Mouse (Mus musculus) embryonic facial prominence, embryonic 13.5 days (tissue): Measurements from ENCODE around the gene Slc8a2. TPM values are rescaled to one million over a fixed set of nuclear protein-coding genes. Genes with fewer than 3 reads are reported as not detected.

Experiments used
- ATAC-seq: fragments of 200-750 bp; cut with Nextera tagmentation; 2 replicates; pipeline ENCODE4 v1.8.0; 2017; ENCODE audit warnings: low read depth; ENCODE audit not compliant: insufficient number of reproducible peaks, insufficient read depth, low FRiP score, low TSS enrichment
- H3K27ac ChIP-seq: fragments of 300-500 bp; sonication (generic); 2 replicates; pipeline ENCODE4 v1.5.1; 2015; ENCODE audit warnings: moderate library complexity, mild to moderate bottlenecking, inconsistent platforms
- H3K27me3 ChIP-seq: fragments of 300-500 bp; sonication (generic); 2 replicates; pipeline ENCODE4 v1.6.1; 2015; ENCODE audit warnings: mild to moderate bottlenecking, inconsistent platforms
- H3K36me3 ChIP-seq: fragments of 300-500 bp; sonication (generic); 2 replicates; pipeline ENCODE4 v1.6.1; 2015; ENCODE audit warnings: mild to moderate bottlenecking, inconsistent platforms
- H3K4me1 ChIP-seq: fragments of 300-500 bp; sonication (generic); 2 replicates; pipeline ENCODE4 v1.6.1; 2015; ENCODE audit warnings: inconsistent platforms
- H3K4me2 ChIP-seq: fragments of 300-500 bp; sonication (generic); 2 replicates; pipeline ENCODE4 v1.6.1; 2015; ENCODE audit warnings: moderate library complexity, mild to moderate bottlenecking, inconsistent platforms
- H3K4me3 ChIP-seq: fragments of 300-500 bp; sonication (generic); 2 replicates; pipeline ENCODE4 v1.5.1; 2015; ENCODE audit warnings: mild to moderate bottlenecking, inconsistent platforms
- H3K9ac ChIP-seq: fragments of 300-500 bp; sonication (generic); 2 replicates; pipeline ENCODE4 v1.6.1; 2015; ENCODE audit warnings: mild to moderate bottlenecking, inconsistent platforms
- H3K9me3 ChIP-seq: fragments of 300-500 bp; sonication (generic); 2 replicates; pipeline ENCODE4 v1.6.1; 2016; ENCODE audit warnings: inconsistent platforms
- WGBS: fragments of 180-500 bp; shearing (Covaris S2); methylation state at CpG from one replicate; pipeline ENCODE4 v1.1.7; 2015; ENCODE audit warnings: mixed read lengths; 5-methylcytosine and 5-hydroxymethylcytosine counted together
- polyA plus RNA-seq: library from polyadenylated mRNA; unstranded; fragments of >200 nt; fragmentation: Nextera tagmentation; extraction: Ambion mirVana; gene quantifications from 2 replicates; pipeline ENCODE4 v1.2.1, GENCODE M21; 2015

Gene Slc8a2
- polyA plus RNA-seq, 1 experiment from 2014 or later, result 0.37 TPM

GRCm38 (mm10) chr7:16103760-16104159, 25.9 kb upstream of the Slc8a2 start:
- WGBS, result 57% methylated on average over 6 of the region's 6 CpGs
- no peak overlapping the region for H3K27ac ChIP-seq
- no peaks in the 10 kb centered on the region for H3K27me3 ChIP-seq
- peaks cover 58% of the 10 kb centered on the region for H3K36me3 ChIP-seq
- ATAC-seq, result no peak
- H3K4me2 ChIP-seq, result no peak overlapping the region
- no peaks in the 10 kb centered on the region for H3K9me3 ChIP-seq
- H3K4me1 ChIP-seq, result peaks cover 37% of the 10 kb centered on the region
- H3K9ac ChIP-seq, result peak overlapping the region; percentile 49; the same call in 1 of the 2 replicates
- no peak overlapping the region for H3K4me3 ChIP-seq

- no peak overlapping the region for H3K27ac ChIP-seq
- ATAC-seq, result no peak
- H3K4me3 ChIP-seq, result no peak overlapping the region
- 89% methylated on average over 7 of the region's 7 CpGs for WGBS
- H3K4me1 ChIP-seq, result peaks cover 29% of the 10 kb centered on the region
- H3K36me3 ChIP-seq, result peaks cover 68% of the 10 kb centered on the region
- no peaks in the 10 kb centered on the region for H3K9me3 ChIP-seq
- no peak overlapping the region for H3K9ac ChIP-seq
- H3K27me3 ChIP-seq, result no peaks in the 10 kb centered on the region
- H3K4me2 ChIP-seq, result no peak overlapping the region
Observed at GRCm38 (mm10) chr7:16104611-16105388, 24.8 kb upstream of the Slc8a2 start.

GRCm38 (mm10) chr7:16108886-16109542, 20.6 kb upstream of the Slc8a2 start:
- Histone ChIP-seq H3K27me3 (no peaks in the 10 kb centered on the region), H3K9me3 (no peaks in the 10 kb centered on the region), H3K27ac (no peak overlapping the region), H3K4me3 (no peak overlapping the region), H3K9ac (no peak overlapping the region), H3K36me3 (peaks cover 88% of the 10 kb centered on the region), H3K4me2 (no peak overlapping the region), H3K4me1 (no peaks in the 10 kb centered on the region; the same call in 1 of the 2 replicates)
- 86% methylated on average over 9 of the region's 9 CpGs for WGBS
- no peak for ATAC-seq

- Histone ChIP-seq H3K4me2 (no peak overlapping the region), H3K36me3 (peaks cover 89% of the 10 kb centered on the region), H3K4me1 (no peaks in the 10 kb centered on the region), H3K9me3 (no peaks in the 10 kb centered on the region), H3K27me3 (no peaks in the 10 kb centered on the region), H3K9ac (no peak overlapping the region), H3K27ac (no peak overlapping the region), H3K4me3 (no peak overlapping the region)
- WGBS, result 90% methylated on average over 8 of the region's 8 CpGs
- ATAC-seq, result no peak
Observed at GRCm38 (mm10) chr7:16110158-16110557, 19.5 kb upstream of the Slc8a2 start.

- Histone ChIP-seq H3K4me2 (no peak overlapping the region), H3K9ac (no peak overlapping the region), H3K4me1 (no peaks in the 10 kb centered on the region), H3K4me3 (no peak overlapping the region), H3K27ac (no peak overlapping the region), H3K27me3 (no peaks in the 10 kb centered on the region), H3K9me3 (no peaks in the 10 kb centered on the region), H3K36me3 (peaks cover 96% of the 10 kb centered on the region)
- 92% methylated on average over 7 of the region's 7 CpGs for WGBS
- no peak for ATAC-seq
Observed at GRCm38 (mm10) chr7:16111284-16112090, 18.1 kb upstream of the Slc8a2 start.

- no peak for ATAC-seq
- Histone ChIP-seq H3K36me3 (peaks cover 66% of the 10 kb centered on the region), H3K4me2 (no peak overlapping the region), H3K9ac (no peak overlapping the region), H3K4me1 (peaks cover 7% of the 10 kb centered on the region), H3K27me3 (no peaks in the 10 kb centered on the region), H3K4me3 (no peak overlapping the region), H3K9me3 (no peaks in the 10 kb centered on the region), H3K27ac (no peak overlapping the region)
- 92% methylated on average over 7 of the region's 7 CpGs for WGBS
Observed at GRCm38 (mm10) chr7:16116418-16116817, 13.2 kb upstream of the Slc8a2 start.

GRCm38 (mm10) chr7:16117100-16117499, 12.5 kb upstream of the Slc8a2 start:
- Histone ChIP-seq H3K36me3 (peaks cover 59% of the 10 kb centered on the region), H3K9ac (no peak overlapping the region), H3K9me3 (no peaks in the 10 kb centered on the region), H3K27ac (no peak overlapping the region), H3K4me1 (peaks cover 7% of the 10 kb centered on the region), H3K4me3 (no peak overlapping the region), H3K4me2 (no peak overlapping the region), H3K27me3 (no peaks in the 10 kb centered on the region)
- WGBS, result 85% methylated on average over 3 of the region's 3 CpGs
- ATAC-seq, result no peak

GRCm38 (mm10) chr7:16119569-16120261, 9.9 kb upstream of the Slc8a2 start, which contains the start of gene Kptn:
Kptn (plus strand) TSS chr7:16119895.
- Histone ChIP-seq H3K36me3 (peaks cover 50% of the 10 kb centered on the region), H3K4me3 (peak within 1 kb of the TSS; percentile 76), H3K4me2 (peak within 1 kb of the TSS; percentile 67), H3K4me1 (peaks cover 7% of the 10 kb centered on the region), H3K27ac (peak within 1 kb of the TSS; percentile 87), H3K27me3 (no peaks in the 10 kb centered on the region), H3K9me3 (no peaks in the 10 kb centered on the region), H3K9ac (peak within 1 kb of the TSS; percentile 81)
- under 1% methylated on average over 33 of the region's 33 CpGs for WGBS
- peak; percentile 73 for ATAC-seq

- H3K4me1 ChIP-seq, result peaks cover 7% of the 10 kb centered on the region
- H3K27me3 ChIP-seq, result no peaks in the 10 kb centered on the region
- H3K4me3 ChIP-seq, result peak overlapping the region; percentile 76
- peaks cover 50% of the 10 kb centered on the region for H3K36me3 ChIP-seq
- peak overlapping the region; percentile 87 for H3K27ac ChIP-seq
- WGBS, result 49% methylated on average over 9 of the region's 9 CpGs
- H3K4me2 ChIP-seq, result peak overlapping the region; percentile 67
- H3K9ac ChIP-seq, result peak overlapping the region; percentile 81
- ATAC-seq, result peak; percentile 30; the same call in 1 of the 2 replicates
- H3K9me3 ChIP-seq, result no peaks in the 10 kb centered on the region
Observed at GRCm38 (mm10) chr7:16120262-16120600, 9.4 kb upstream of the Slc8a2 start.

GRCm38 (mm10) chr7:16125829-16126228, 3.8 kb upstream of the Slc8a2 start:
- no peak overlapping the region for H3K27ac ChIP-seq
- H3K9ac ChIP-seq, result no peak overlapping the region
- no peaks in the 10 kb centered on the region for H3K27me3 ChIP-seq
- no peak for ATAC-seq
- peaks cover 13% of the 10 kb centered on the region for H3K4me1 ChIP-seq
- WGBS, result 84% methylated on average over 9 of the region's 9 CpGs
- H3K9me3 ChIP-seq, result no peaks in the 10 kb centered on the region
- no peak overlapping the region for H3K4me3 ChIP-seq
- peaks cover 46% of the 10 kb centered on the region for H3K36me3 ChIP-seq
- H3K4me2 ChIP-seq, result no peak overlapping the region

- no peak for ATAC-seq
- H3K9ac ChIP-seq, result no peak overlapping the region
- WGBS, result 84% methylated on average over 6 of the region's 6 CpGs
- peaks cover 41% of the 10 kb centered on the region for H3K36me3 ChIP-seq
- H3K4me3 ChIP-seq, result no peak overlapping the region
- H3K27ac ChIP-seq, result no peak overlapping the region
- H3K27me3 ChIP-seq, result peaks cover 5% of the 10 kb centered on the region; the same call in 1 of the 2 replicates
- peaks cover 31% of the 10 kb centered on the region for H3K4me1 ChIP-seq
- no peaks in the 10 kb centered on the region for H3K9me3 ChIP-seq
- H3K4me2 ChIP-seq, result no peak overlapping the region
Observed at GRCm38 (mm10) chr7:16128344-16128743, 1.3 kb upstream of the Slc8a2 start.
